Mouse (Mus musculus): ENCODE measurements around the gene Ppt2. TPM values are rescaled to one million over a fixed set of nuclear protein-coding genes. Genes with fewer than 3 reads are reported as not detected.
A peak's percentile ranks its signal among the peaks of the same experiment; 100 is the strongest.

Gene Ppt2
- 22.7 and 28.7 TPM in 2 replicates for polyA plus RNA-seq (2016; fragmentation: Nextera tagmentation; extraction: Ambion mirVana)

GRCm38 (mm10) chr17:34627943-34628643 lies at the start of gene Ppt2:
Ppt2 (minus strand) TSS chr17:34628510.
- H3K9me3 ChIP-seq, result no peaks in the 10 kb centered on the region
- no peak for DNase-seq (ENCODE audit: low spot score)
- H3K4me3 ChIP-seq, result peak within 1 kb of the TSS; percentile 83
- H3K27ac ChIP-seq, result peak within 1 kb of the TSS; percentile 92
- peaks cover 68% of the 10 kb centered on the region for H3K4me1 ChIP-seq (replicated peaks)
- peaks cover 48% of the 10 kb centered on the region for H3K27me3 ChIP-seq (ENCODE audit: insufficient read depth, poor library complexity, severe bottlenecking)
- peaks cover 11% of the 10 kb centered on the region for H3K36me3 ChIP-seq
- 6% methylated on average over 29 of the region's 29 CpGs for WGBS

- no peak overlapping the region for H3K4me3 ChIP-seq
- DNase-seq (ENCODE audit: low spot score), result no peak
- 79% methylated on average over 12 of the region's 12 CpGs for WGBS
- no peaks in the 10 kb centered on the region for H3K36me3 ChIP-seq
- no peaks in the 10 kb centered on the region for H3K9me3 ChIP-seq
- H3K27me3 ChIP-seq (ENCODE audit: insufficient read depth, poor library complexity, severe bottlenecking), result peaks cover 83% of the 10 kb centered on the region
- H3K27ac ChIP-seq, result no peak overlapping the region
- H3K4me1 ChIP-seq (replicated peaks), result peaks cover 18% of the 10 kb centered on the region
These were observed 48.4 kb upstream of the Ppt2 start for GRCm38 (mm10) chr17:34676671-34677070.

- Histone ChIP-seq H3K4me3 (no peak overlapping the region), H3K36me3 (no peaks in the 10 kb centered on the region), H3K27ac (no peak overlapping the region), H3K9me3 (no peaks in the 10 kb centered on the region), H3K27me3 (ENCODE audit: insufficient read depth, poor library complexity, severe bottlenecking) (peaks cover 89% of the 10 kb centered on the region), H3K4me1 (replicated peaks) (peaks cover 24% of the 10 kb centered on the region)
- no peak for DNase-seq (ENCODE audit: low spot score)
- 84% methylated on average over 6 of the region's 6 CpGs for WGBS
These were observed 47.8 kb upstream of the Ppt2 start for GRCm38 (mm10) chr17:34676093-34676460.

GRCm38 (mm10) chr17:34675205-34676092 lies 47.1 kb upstream of the Ppt2 start:
- 81% methylated on average over 13 of the region's 13 CpGs for WGBS
- Histone ChIP-seq H3K9me3 (no peaks in the 10 kb centered on the region), H3K27ac (no peak overlapping the region), H3K27me3 (ENCODE audit: insufficient read depth, poor library complexity, severe bottlenecking) (peaks cover 92% of the 10 kb centered on the region), H3K4me3 (no peak overlapping the region), H3K36me3 (no peaks in the 10 kb centered on the region), H3K4me1 (replicated peaks) (peaks cover 27% of the 10 kb centered on the region)
- DNase-seq (ENCODE audit: low spot score), result no peak

GRCm38 (mm10) chr17:34674524-34675204 lies 46.4 kb upstream of the Ppt2 start:
- no peaks in the 10 kb centered on the region for H3K9me3 ChIP-seq
- no peak for DNase-seq (ENCODE audit: low spot score)
- no peaks in the 10 kb centered on the region for H3K36me3 ChIP-seq
- H3K27me3 ChIP-seq (ENCODE audit: insufficient read depth, poor library complexity, severe bottlenecking), result peaks cover 92% of the 10 kb centered on the region
- 69% methylated on average over 11 of the region's 11 CpGs for WGBS
- no peak overlapping the region for H3K27ac ChIP-seq
- peaks cover 21% of the 10 kb centered on the region for H3K4me1 ChIP-seq (replicated peaks)
- no peak overlapping the region for H3K4me3 ChIP-seq

- WGBS, result 88% methylated on average over 7 of the region's 7 CpGs
- Histone ChIP-seq H3K36me3 (no peaks in the 10 kb centered on the region), H3K4me1 (replicated peaks) (peaks cover 19% of the 10 kb centered on the region), H3K27ac (no peak overlapping the region), H3K4me3 (no peak overlapping the region), H3K27me3 (ENCODE audit: insufficient read depth, poor library complexity, severe bottlenecking) (peaks cover 87% of the 10 kb centered on the region), H3K9me3 (no peaks in the 10 kb centered on the region)
- no peak for DNase-seq (ENCODE audit: low spot score)
These were observed 44.8 kb upstream of the Ppt2 start for GRCm38 (mm10) chr17:34673139-34673538.

GRCm38 (mm10) chr17:34672246-34672792 lies 44.0 kb upstream of the Ppt2 start:
- Histone ChIP-seq H3K36me3 (no peaks in the 10 kb centered on the region), H3K4me3 (peak overlapping the region; percentile 51), H3K27ac (peak overlapping the region; percentile 56; the same call in 1 of the 2 replicates), H3K4me1 (replicated peaks) (peaks cover 19% of the 10 kb centered on the region), H3K9me3 (no peaks in the 10 kb centered on the region), H3K27me3 (ENCODE audit: insufficient read depth, poor library complexity, severe bottlenecking) (peaks cover 86% of the 10 kb centered on the region)
- DNase-seq (ENCODE audit: low spot score), result peak; percentile 23
- WGBS, result 34% methylated on average over 49 of the region's 49 CpGs

GRCm38 (mm10) chr17:34671151-34672066 lies 43.1 kb upstream of the Ppt2 start:
- 8% methylated on average over 93 of the region's 93 CpGs for whole genome bisulfite sequencing
- Histone ChIP-seq H3K4me3 (peak overlapping the region; percentile 51), H3K4me1 (replicated peaks) (peaks cover 19% of the 10 kb centered on the region), H3K9me3 (no peaks in the 10 kb centered on the region), H3K27me3 (ENCODE audit: insufficient read depth, poor library complexity, severe bottlenecking) (peaks cover 77% of the 10 kb centered on the region), H3K27ac (peak overlapping the region; percentile 56; the same call in 1 of the 2 replicates), H3K36me3 (no peaks in the 10 kb centered on the region)
- peak; percentile 55 for DNase-seq (ENCODE audit: low spot score)

GRCm38 (mm10) chr17:34670235-34670634 lies 41.9 kb upstream of the Ppt2 start, which contains the start of gene Tnxb:
Tnxb (plus strand) TSS chr17:34670535.
- no peak for DNase-seq (ENCODE audit: low spot score)
- 59% methylated on average over 7 of the region's 7 CpGs for WGBS
- Histone ChIP-seq H3K4me3 (peak within 1 kb of the TSS; percentile 51), H3K27me3 (ENCODE audit: insufficient read depth, poor library complexity, severe bottlenecking) (peaks cover 72% of the 10 kb centered on the region), H3K4me1 (replicated peaks) (peaks cover 19% of the 10 kb centered on the region), H3K27ac (peak within 1 kb of the TSS; percentile 56; the same call in 1 of the 2 replicates), H3K9me3 (no peaks in the 10 kb centered on the region), H3K36me3 (no peaks in the 10 kb centered on the region)

- 77% methylated on average over 7 of the region's 7 CpGs for WGBS
- H3K27me3 ChIP-seq (ENCODE audit: insufficient read depth, poor library complexity, severe bottlenecking), result peaks cover 47% of the 10 kb centered on the region
These were observed 36.2 kb upstream of the Ppt2 start for GRCm38 (mm10) chr17:34664472-34664871.

GRCm38 (mm10) chr17:34663558-34663957 lies 35.2 kb upstream of the Ppt2 start:
- Histone ChIP-seq H3K27me3 (ENCODE audit: insufficient read depth, poor library complexity, severe bottlenecking) (peaks cover 45% of the 10 kb centered on the region), H3K27ac (no peak overlapping the region), H3K9me3 (no peaks in the 10 kb centered on the region), H3K36me3 (no peaks in the 10 kb centered on the region), H3K4me3 (no peak overlapping the region), H3K4me1 (replicated peaks) (peaks cover 15% of the 10 kb centered on the region)
- DNase-seq (ENCODE audit: low spot score), result no peak
- 54% methylated on average over 1 of the region's 1 CpGs for WGBS

More at GRCm38 (mm10) chr17:34664472-34664871, 36.2 kb upstream of the Ppt2 start:
- no peak for DNase-seq (ENCODE audit: low spot score)
- Histone ChIP-seq H3K9me3 (no peaks in the 10 kb centered on the region), H3K4me1 (replicated peaks) (peaks cover 15% of the 10 kb centered on the region), H3K36me3 (no peaks in the 10 kb centered on the region), H3K4me3 (no peak overlapping the region), H3K27ac (no peak overlapping the region)
